In genomic region chr4:104766065-104766464, GRCm38 (mm10) we compare ENCODE assay signal across 32 mouse cellular contexts. TPM values are rescaled to one million over a fixed set of nuclear protein-coding genes. Genes with fewer than 3 reads are reported as not detected.
A peak's percentile ranks its signal among the peaks of the same experiment; 100 is the strongest.
DNase-seq lines count a peak whose midpoint lies in the region; ATAC-seq and TF ChIP-seq lines count a peak whose summit lies in the region.
"Had no signal": no experiment of that assay in that cellular context is flagged by ENCODE, and none has a peak within 500 bp of the region (broad histone marks: within the 10 kb centered on the region; RNA-seq: fewer than 3 reads in every experiment).

Gene C8b (plus strand): TSS chr4:104766317.

- DNase-seq in adrenal gland, postnatal 14 days = no peak
- DNase-seq in adrenal gland, postnatal 4 days (ENCODE audit: low spot score in 2 of 2) = no peak
- DNase-seq in testis, postnatal 10 days (ENCODE audit: low spot score) = no peak
- peak; percentile 45 for DNase-seq in yolk sac, embryonic 10.5 days (ENCODE audit: low spot score)
- no peak for DNase-seq in layer of hippocampus, postnatal 36 days
- no peak for DNase-seq in natural killer cell, adult 2 months (ENCODE audit: low spot score in 2 of 2)
- DNase-seq: adrenal gland, adult 8-10 months; adrenal gland, postnatal 36 days; cerebellum, adult 11 months; cerebellum, adult 8-10 months; cerebellum, postnatal 10 days; cerebellum, postnatal 36 days; embryo, embryonic 11 days; forebrain, postnatal 0 days; gastrocnemius, adult 2 months; gastrocnemius, postnatal 25 days; heart, adult 18-20 months; heart, postnatal 10 days; heart, postnatal 36 days had no signal

- H3K27me3 ChIP-seq in testis, adult 2 months (ENCODE audit: control insufficient read depth, insufficient read depth, low read length) = no peaks in the 10 kb centered on the region
- no peaks in the 10 kb centered on the region for H3K27me3 ChIP-seq in liver, embryonic 15.5 days
- H3K27me3 ChIP-seq: forebrain, embryonic 13.5 days; hindbrain, embryonic 13.5 days had no signal

- H3K9me3 ChIP-seq in liver, embryonic 15.5 days (replicated peaks) = no peaks in the 10 kb centered on the region; the same call in 1 of the 2 replicates
- H3K9me3 ChIP-seq: forebrain, embryonic 10.5 days; forebrain, embryonic 13.5 days; heart, embryonic 12.5 days; heart, embryonic 15.5 days; hindbrain, embryonic 10.5 days had no signal

- no peak for TF ChIP-seq CTCF in testis, adult 2 months (IDR thresholded peaks at IDR 0.05; ENCODE audit: control insufficient read depth, insufficient read depth, insufficient replicate concordance, low read depth, low read length)

- H3K4me3 ChIP-seq in testis, adult 2 months (ENCODE audit: control insufficient read depth, low read depth, low read length) = no peak within 1 kb of the TSS
- peak within 1 kb of the TSS; percentile 29 for H3K4me3 ChIP-seq in liver, embryonic 15.5 days (replicated peaks)
- H3K4me3 ChIP-seq: forebrain, embryonic 10.5 days; forebrain, embryonic 13.5 days; gastrocnemius, adult 2 months; heart, embryonic 12.5 days; heart, embryonic 15.5 days; hindbrain, embryonic 10.5 days; hindbrain, embryonic 13.5 days had no signal

- no peaks in the 10 kb centered on the region for H3K4me1 ChIP-seq in testis, adult 2 months (ENCODE audit: control insufficient read depth, insufficient read depth, low read length)
- 0 out of 2 replicates have a peak, but pooled peaks cover 5% of the 10 kb centered on the region for H3K4me1 ChIP-seq in liver, embryonic 15.5 days (replicated peaks)
- H3K4me1 ChIP-seq: heart, embryonic 15.5 days had no signal

- peak; percentile 74 for ATAC-seq in liver, embryonic 15.5 days (ENCODE audit: insufficient read depth)
- ATAC-seq: activated CD4-positive, CD25-positive, alpha-beta regulatory T cell, adult 4 months; forebrain, embryonic 13.5 days; forebrain, postnatal 0 days; hindbrain, embryonic 16.5 days had no signal

- WGBS in liver, embryonic 15.5 days (ENCODE audit: insufficient replicate concordance) = 63% methylated on average over 8 of the region's 8 CpGs

- no peaks in the 10 kb centered on the region for H3K36me3 ChIP-seq in testis, adult 2 months (ENCODE audit: control insufficient read depth, insufficient read depth, low read length)
- H3K36me3 ChIP-seq in liver, embryonic 15.5 days (replicated peaks) = no peaks in the 10 kb centered on the region
- H3K36me3 ChIP-seq: forebrain, embryonic 10.5 days; heart, embryonic 12.5 days; heart, embryonic 15.5 days; hindbrain, embryonic 10.5 days; hindbrain, embryonic 13.5 days had no signal

- no peak within 1 kb of the TSS for H3K9ac ChIP-seq in liver, embryonic 15.5 days
- H3K9ac ChIP-seq: forebrain, embryonic 13.5 days; forebrain, postnatal 0 days; heart, embryonic 12.5 days; heart, embryonic 15.5 days; hindbrain, embryonic 13.5 days had no signal

- TF ChIP-seq POLR2A in testis, adult 2 months (IDR thresholded peaks at IDR 0.05; ENCODE audit: control insufficient read depth, low read depth, low read length) = no peak

- H3K4me2 ChIP-seq in liver, embryonic 15.5 days = peak within 1 kb of the TSS; percentile 23; the same call in 1 of the 2 replicates
- H3K4me2 ChIP-seq: forebrain, embryonic 13.5 days; heart, embryonic 12.5 days; heart, embryonic 15.5 days; hindbrain, embryonic 13.5 days had no signal

- H3K27ac ChIP-seq in testis, adult 2 months (ENCODE audit: control insufficient read depth, insufficient read depth, low read depth, low read length) = no peak within 1 kb of the TSS
- H3K27ac ChIP-seq in liver, embryonic 15.5 days (replicated peaks) = peak within 1 kb of the TSS; percentile 57
- H3K27ac ChIP-seq: forebrain, embryonic 10.5 days; forebrain, embryonic 13.5 days; gastrocnemius, adult 2 months; heart, embryonic 15.5 days; hindbrain, embryonic 10.5 days; hindbrain, embryonic 13.5 days had no signal

RNA-seq across cellular contexts. Expression of gene C8b, which starts in this region (rescaled TPM):
- 0.45 and 21.9 TPM in 2 replicates for total RNA-seq in adrenal gland, postnatal 14 days (2021)
- total RNA-seq in adrenal gland, postnatal 4 days (2021) = 10 to 100 TPM in 1 of 2 experiments, under 1 TPM in 1; 0.36 to 13.0 TPM
- 23.3 and 25.4 TPM in 2 replicates for polyA plus RNA-seq in testis, adult 2 months (2012; rRNA removed)
- 48.5 and 62.8 TPM in 2 replicates for polyA plus RNA-seq in liver, embryonic 15.5 days (2015; fragmentation: Nextera tagmentation; extraction: Ambion mirVana)
- total RNA-seq in layer of hippocampus, postnatal 36 days (2021) = not detected
- total RNA-seq: gastrocnemius, adult 2 months; gastrocnemius, postnatal 25 days; heart, adult 18-20 months; heart, postnatal 10 days; heart, postnatal 36 days had no signal
- polyA plus RNA-seq: activated CD4-positive, CD25-positive, alpha-beta regulatory T cell, adult 4 months; embryonic facial prominence, embryonic 11.5 days; embryonic facial prominence, embryonic 14.5 days; forebrain, embryonic 10.5 days; forebrain, embryonic 13.5 days; gonadal fat pad, adult 2 months; heart, embryonic 12.5 days; hindbrain, embryonic 13.5 days; hindbrain, embryonic 16.5 days had no signal
